Mouse (Mus musculus) forebrain, embryonic 11.5 days (tissue): Measurements from ENCODE around the gene Grin3b. TPM values are rescaled to one million over a fixed set of nuclear protein-coding genes. Genes with fewer than 3 reads are reported as not detected.
A peak's percentile ranks its signal among the peaks of the same experiment; 100 is the strongest.
"Not testable (repeated sequence)": the region's sequence is repeated elsewhere in the genome, so short reads cannot be mapped to it uniquely, and the experiment has no call there.

Source experiments
- ATAC-seq: fragments of 200-750 bp; cut with Nextera tagmentation; replicated peaks from 2 replicates; pipeline ENCODE4 v1.8.0; 2017; ENCODE audit warnings: moderate TSS enrichment; ENCODE audit not compliant: low FRiP score
- DNase-seq: peaks from one replicate; pipeline ENCODE4 v3.0.0-alpha.2; 2017; ENCODE audit warnings: low spot score
- H3K27ac ChIP-seq: fragments of 300-500 bp; sonication (generic); 2 replicates; pipeline ENCODE4 v1.5.1; 2014; ENCODE audit warnings: low read depth, low read length
- H3K27me3 ChIP-seq: fragments of 300-500 bp; sonication (generic); 2 replicates; pipeline ENCODE4 v1.6.1; 2014; ENCODE audit warnings: mild to moderate bottlenecking, low read length, mixed read lengths; ENCODE audit not compliant: control insufficient read depth, insufficient read depth
- H3K36me3 ChIP-seq: fragments of 300-500 bp; sonication (generic); 2 replicates; pipeline ENCODE4 v1.6.1; 2014; ENCODE audit warnings: mild to moderate bottlenecking, low read length, moderate library complexity, mixed read lengths; ENCODE audit not compliant: control insufficient read depth, insufficient read depth
- H3K4me1 ChIP-seq: fragments of 300-500 bp; sonication (generic); replicated peaks from 2 replicates; pipeline ENCODE4 v1.6.1; 2014; ENCODE audit warnings: low read length, mixed read lengths; ENCODE audit not compliant: control insufficient read depth, insufficient read depth
- H3K4me2 ChIP-seq: fragments of 300-500 bp; sonication (generic); 2 replicates; pipeline ENCODE4 v1.6.1; 2014; ENCODE audit warnings: low read depth, mild to moderate bottlenecking, low read length, moderate library complexity, mixed read lengths; ENCODE audit not compliant: severe bottlenecking
- H3K4me3 ChIP-seq: fragments of 300-500 bp; sonication (generic); 2 replicates; pipeline ENCODE4 v1.5.1; 2014; ENCODE audit warnings: low read depth, low read length
- H3K9ac ChIP-seq: fragments of 300-500 bp; sonication (generic); 2 replicates; pipeline ENCODE4 v1.6.1; 2014; ENCODE audit warnings: low read length
- H3K9me3 ChIP-seq: fragments of 300-500 bp; sonication (generic); 2 replicates; pipeline ENCODE4 v1.6.1; 2016; ENCODE audit warnings: low read length, mixed read lengths; ENCODE audit not compliant: control insufficient read depth
- WGBS: fragments of 180-500 bp; shearing (Covaris S2); extraction: QIAGEN DNeasy Blood & Tissue Kit; methylation state at CpG from one replicate; pipeline ENCODE4 v1.1.7; 2014; 5-methylcytosine and 5-hydroxymethylcytosine counted together
- polyA plus RNA-seq: library from polyadenylated mRNA; unstranded; fragments of >200 nt; fragmentation: Nextera tagmentation; extraction: Ambion mirVana; gene quantifications from 2 replicates; pipeline ENCODE4 v1.2.1, GENCODE M21; 2014

Gene Grin3b
- polyA plus RNA-seq, 1 experiment from 2014 or later: 0.29 TPM

GRCm38 (mm10) chr10:79958140-79958816 lies 12.2 kb upstream of the Grin3b start:
- H3K36me3 ChIP-seq: peaks cover 3% of the 10 kb centered on the region; the same call in 1 of the 2 replicates
- no peak overlapping the region for H3K9ac ChIP-seq
- H3K4me1 ChIP-seq: peaks cover 8% of the 10 kb centered on the region
- 15% methylated on average over 21 of the region's 21 CpGs for WGBS
- ATAC-seq (no peak), DNase-seq (peak; percentile 85)
- no peak overlapping the region for H3K27ac ChIP-seq
- no peaks in the 10 kb centered on the region for H3K27me3 ChIP-seq
- no peaks in the 10 kb centered on the region for H3K9me3 ChIP-seq
- no peak overlapping the region for H3K4me2 ChIP-seq
- H3K4me3 ChIP-seq: no peak overlapping the region

GRCm38 (mm10) chr10:79959412-79959811 lies 11.1 kb upstream of the Grin3b start:
- H3K9ac ChIP-seq, H3K27ac ChIP-seq, H3K4me3 ChIP-seq, H3K27me3 ChIP-seq, H3K9me3 ChIP-seq, H3K4me1 ChIP-seq, ATAC-seq, DNase-seq, H3K36me3 ChIP-seq: not testable (repeated sequence)
- WGBS: 36% methylated on average over 10 of the region's 10 CpGs
- 0 out of 2 replicates have a peak overlapping the region, but pooled peaks have one; percentile 80 for H3K4me2 ChIP-seq

- no peaks in the 10 kb centered on the region for H3K27me3 ChIP-seq
- peak; percentile 94 for ATAC-seq
- under 1% methylated on average over 61 of the region's 61 CpGs for WGBS
- H3K9me3 ChIP-seq: no peaks in the 10 kb centered on the region
- peaks cover 4% of the 10 kb centered on the region; the same call in 1 of the 2 replicates for H3K36me3 ChIP-seq
- no peak within 1 kb of the TSS for H3K27ac ChIP-seq
- peak within 1 kb of the TSS; percentile 82 for H3K9ac ChIP-seq
- H3K4me1 ChIP-seq: peaks cover 8% of the 10 kb centered on the region
- peak within 1 kb of the TSS; percentile 95 for H3K4me3 ChIP-seq
- DNase-seq: peak; percentile 100
- peak within 1 kb of the TSS; percentile 80 for H3K4me2 ChIP-seq
These were observed 10.5 kb upstream of the Grin3b start, which contains the start of gene Wdr18 for GRCm38 (mm10) chr10:79959847-79960601. Gene Wdr18 (plus strand): TSS chr10:79960152.

GRCm38 (mm10) chr10:79960671-79961294 lies 9.7 kb upstream of the Grin3b start:
- Histone ChIP-seq H3K27ac (no peak overlapping the region), H3K4me1 (peaks cover 8% of the 10 kb centered on the region), H3K4me3 (peak overlapping the region; percentile 95), H3K4me2 (peak overlapping the region; percentile 80), H3K9ac (peak overlapping the region; percentile 82), H3K36me3 (peaks cover 7% of the 10 kb centered on the region; the same call in 1 of the 2 replicates), H3K27me3 (no peaks in the 10 kb centered on the region), H3K9me3 (no peaks in the 10 kb centered on the region)
- WGBS: 16% methylated on average over 10 of the region's 10 CpGs
- DNase-seq: no peak
- ATAC-seq: no peak

GRCm38 (mm10) chr10:79964727-79965126 lies 5.8 kb upstream of the Grin3b start:
- H3K27me3 ChIP-seq: no peaks in the 10 kb centered on the region; the same call in 1 of the 2 replicates
- H3K4me3 ChIP-seq: no peak overlapping the region
- H3K4me2 ChIP-seq: no peak overlapping the region
- H3K36me3 ChIP-seq: peaks cover 10% of the 10 kb centered on the region; the same call in 1 of the 2 replicates
- 89% methylated on average over 7 of the region's 7 CpGs for WGBS
- H3K9me3 ChIP-seq: no peaks in the 10 kb centered on the region
- ATAC-seq (no peak), DNase-seq (no peak)
- H3K9ac ChIP-seq: no peak overlapping the region
- H3K27ac ChIP-seq: no peak overlapping the region
- H3K4me1 ChIP-seq: peaks cover 8% of the 10 kb centered on the region

GRCm38 (mm10) chr10:79965325-79965724 lies 5.2 kb upstream of the Grin3b start:
- Histone ChIP-seq H3K9ac (no peak overlapping the region), H3K27ac (no peak overlapping the region), H3K4me2 (no peak overlapping the region), H3K9me3 (no peaks in the 10 kb centered on the region), H3K4me1 (peaks cover 8% of the 10 kb centered on the region), H3K4me3 (no peak overlapping the region), H3K27me3 (peaks cover under 1% of the 10 kb centered on the region; the same call in 1 of the 2 replicates), H3K36me3 (peaks cover 10% of the 10 kb centered on the region; the same call in 1 of the 2 replicates)
- DNase-seq (no peak), ATAC-seq (no peak)
- 89% methylated on average over 5 of the region's 5 CpGs for WGBS

- peaks cover 16% of the 10 kb centered on the region for H3K27me3 ChIP-seq
- H3K4me3 ChIP-seq: no peak overlapping the region
- H3K36me3 ChIP-seq: peaks cover 10% of the 10 kb centered on the region; the same call in 1 of the 2 replicates
- no peak overlapping the region for H3K9ac ChIP-seq
- H3K4me1 ChIP-seq: peaks cover 8% of the 10 kb centered on the region
- no peak overlapping the region for H3K27ac ChIP-seq
- no peak overlapping the region for H3K4me2 ChIP-seq
- no peaks in the 10 kb centered on the region for H3K9me3 ChIP-seq
- ATAC-seq: no peak
- 94% methylated on average over 5 of the region's 5 CpGs for WGBS
- no peak for DNase-seq
These were observed 3.6 kb upstream of the Grin3b start for GRCm38 (mm10) chr10:79966886-79967400.

- ATAC-seq (no peak), DNase-seq (no peak)
- Histone ChIP-seq H3K4me2 (no peak overlapping the region), H3K4me1 (peaks cover 8% of the 10 kb centered on the region), H3K27ac (no peak overlapping the region), H3K4me3 (no peak overlapping the region), H3K27me3 (peaks cover 20% of the 10 kb centered on the region), H3K9ac (no peak overlapping the region), H3K9me3 (no peaks in the 10 kb centered on the region), H3K36me3 (peaks cover 8% of the 10 kb centered on the region; the same call in 1 of the 2 replicates)
- WGBS: 84% methylated on average over 1 of the region's 1 CpGs
These were observed 2.3 kb upstream of the Grin3b start for GRCm38 (mm10) chr10:79968181-79968580.
